In genomic region chr10:82622671-82623552, GRCm38 (mm10) we compare ENCODE assay signal across 8 mouse cellular contexts. TPM values are rescaled to one million over a fixed set of nuclear protein-coding genes. Genes with fewer than 3 reads are reported as not detected.
DNase-seq lines count a peak whose midpoint lies in the region; ATAC-seq lines count a peak whose summit lies in the region.

TSS of gene 1190007I07Rik (minus strand) at chr10:82623228.

- peak within 1 kb of the TSS; percentile 69 for H3K27ac ChIP-seq in hindbrain, embryonic 11.5 days (ENCODE audit: low read depth, low read length)

- peak; percentile 93 for ATAC-seq in hindbrain, embryonic 11.5 days (ENCODE audit: low FRiP score)

- H3K36me3 ChIP-seq in hindbrain, embryonic 11.5 days (ENCODE audit: control insufficient read depth, insufficient read depth, low read length) = no peaks in the 10 kb centered on the region

- under 1% methylated on average over 50 of the region's 61 CpGs for WGBS in hindbrain, embryonic 11.5 days

- peak within 1 kb of the TSS; percentile 47 for H3K4me2 ChIP-seq in hindbrain, embryonic 11.5 days (replicated peaks; ENCODE audit: low read depth, low read length)

- peak within 1 kb of the TSS; percentile 64 for H3K4me3 ChIP-seq in hindbrain, embryonic 11.5 days (ENCODE audit: low read depth, low read length)

- H3K9ac ChIP-seq in hindbrain, embryonic 11.5 days (ENCODE audit: low read depth, low read length) = peak within 1 kb of the TSS; percentile 79

- H3K4me1 ChIP-seq in hindbrain, embryonic 11.5 days (replicated peaks; ENCODE audit: control insufficient read depth, insufficient read depth, low read length) = no peaks in the 10 kb centered on the region

- no peaks in the 10 kb centered on the region for H3K27me3 ChIP-seq in hindbrain, embryonic 11.5 days (ENCODE audit: control insufficient read depth, insufficient read depth, low read length)

- peak; percentile 90 for DNase-seq in Muller cell, postnatal 12 days (ENCODE audit: inconsistent ontology term)
- peak; percentile 93 for DNase-seq in cerebellum, adult 9-11 months
- peak in 1 of 2 experiments; percentile 89 for DNase-seq in frontal cortex, adult 2 months (ENCODE audit: extremely low spot score in 1 of 2, low spot score in 1 of 2)
- DNase-seq in hindbrain, embryonic 11.5 days (ENCODE audit: low spot score) = peak; percentile 96
- peak; percentile 90 for DNase-seq in layer of hippocampus, postnatal 10 days (ENCODE audit: low spot score in 2 of 2)
- DNase-seq in lung, postnatal 10 days = peak; percentile 94
- DNase-seq in ovary, postnatal 36 days (ENCODE audit: low spot score) = peak; percentile 85
- DNase-seq in thymus, postnatal 25 days = peak; percentile 86

- no peaks in the 10 kb centered on the region for H3K9me3 ChIP-seq in hindbrain, embryonic 11.5 days (ENCODE audit: control insufficient read depth, low read length)

RNA-seq across cellular contexts. Expression of gene 1190007I07Rik, which starts in this region (rescaled TPM):
- 34.4 TPM in 2 replicates for polyA plus RNA-seq in frontal cortex, adult 2 months (2012; rRNA removed)
- 33.5 and 33.7 TPM in 2 replicates for polyA plus RNA-seq in hindbrain, embryonic 11.5 days (2014; fragmentation: Nextera tagmentation; extraction: Ambion mirVana)
- 10 to 100 TPM; 13.4 to 18.8 TPM for total RNA-seq in layer of hippocampus, postnatal 10 days (2021)
